Mouse (Mus musculus): ENCODE results near the gene Fktn. TPM values are rescaled to one million over a fixed set of nuclear protein-coding genes. Genes with fewer than 3 reads are reported as not detected.

Gene Fktn
- polyA plus RNA-seq, 1 experiment from 2014 or later = 23.3 TPM

GRCm38 (mm10) chr4:53728121-53728520 lies 14.3 kb downstream of the Fktn start:
- DNase-seq (ENCODE audit: extremely low spot score, low spot score) = no peak
- Histone ChIP-seq H3K9me3 (no peaks in the 10 kb centered on the region), H3K4me3 (no peak overlapping the region), H3K27me3 (ENCODE audit: poor library complexity, severe bottlenecking) (no peaks in the 10 kb centered on the region), H3K27ac (no peak overlapping the region), H3K36me3 (replicated peaks) (peaks cover 75% of the 10 kb centered on the region), H3K4me1 (no peaks in the 10 kb centered on the region)
- WGBS = 92% methylated on average over 1 of the region's 1 CpGs

- H3K36me3 ChIP-seq (replicated peaks) = peaks cover 69% of the 10 kb centered on the region
- H3K4me3 ChIP-seq = no peak overlapping the region
- no peak overlapping the region for H3K27ac ChIP-seq
- 44% methylated on average over 6 of the region's 6 CpGs for WGBS
- no peaks in the 10 kb centered on the region for H3K9me3 ChIP-seq
- no peaks in the 10 kb centered on the region for H3K27me3 ChIP-seq (ENCODE audit: poor library complexity, severe bottlenecking)
- no peak for DNase-seq (ENCODE audit: extremely low spot score, low spot score)
- no peaks in the 10 kb centered on the region for H3K4me1 ChIP-seq
Measured at GRCm38 (mm10) chr4:53738956-53739616, 25.3 kb downstream of the Fktn start.

- H3K9me3 ChIP-seq = no peaks in the 10 kb centered on the region
- H3K27ac ChIP-seq = no peak overlapping the region
- no peak for DNase-seq (ENCODE audit: extremely low spot score, low spot score)
- H3K27me3 ChIP-seq (ENCODE audit: poor library complexity, severe bottlenecking) = no peaks in the 10 kb centered on the region
- peaks cover 46% of the 10 kb centered on the region for H3K36me3 ChIP-seq (replicated peaks)
- H3K4me1 ChIP-seq = no peaks in the 10 kb centered on the region; the same call in 1 of the 2 replicates
- H3K4me3 ChIP-seq = no peak overlapping the region
Measured at GRCm38 (mm10) chr4:53749831-53750230, 36.0 kb downstream of the Fktn start.

GRCm38 (mm10) chr4:53750391-53751120 lies 36.8 kb downstream of the Fktn start:
- no peak for DNase-seq (ENCODE audit: extremely low spot score, low spot score)
- no peaks in the 10 kb centered on the region for H3K27me3 ChIP-seq (ENCODE audit: poor library complexity, severe bottlenecking)
- WGBS = 87% methylated on average over 16 of the region's 16 CpGs

GRCm38 (mm10) chr4:53757030-53757429 lies 43.2 kb downstream of the Fktn start:
- Histone ChIP-seq H3K36me3 (replicated peaks) (peaks cover 35% of the 10 kb centered on the region), H3K9me3 (no peaks in the 10 kb centered on the region), H3K27me3 (ENCODE audit: poor library complexity, severe bottlenecking) (no peaks in the 10 kb centered on the region), H3K4me3 (no peak overlapping the region), H3K4me1 (peaks cover 2% of the 10 kb centered on the region; the same call in 1 of the 2 replicates), H3K27ac (no peak overlapping the region)
- no peak for DNase-seq (ENCODE audit: extremely low spot score, low spot score)

More at GRCm38 (mm10) chr4:53750391-53751120, 36.8 kb downstream of the Fktn start:
- Histone ChIP-seq H3K27ac (no peak overlapping the region), H3K9me3 (no peaks in the 10 kb centered on the region), H3K4me3 (no peak overlapping the region), H3K4me1 (no peaks in the 10 kb centered on the region; the same call in 1 of the 2 replicates), H3K36me3 (replicated peaks) (peaks cover 52% of the 10 kb centered on the region)

- Histone ChIP-seq H3K4me3 (no peak overlapping the region), H3K27me3 (ENCODE audit: poor library complexity, severe bottlenecking) (no peaks in the 10 kb centered on the region), H3K27ac (no peak overlapping the region), H3K36me3 (replicated peaks) (peaks cover 50% of the 10 kb centered on the region), H3K9me3 (no peaks in the 10 kb centered on the region), H3K4me1 (peaks cover 2% of the 10 kb centered on the region; the same call in 1 of the 2 replicates)
- 94% methylated on average over 4 of the region's 4 CpGs for WGBS
- no peak for DNase-seq (ENCODE audit: extremely low spot score, low spot score)
Measured at GRCm38 (mm10) chr4:53758764-53759163, 45.0 kb downstream of the Fktn start.

- no peak for DNase-seq (ENCODE audit: extremely low spot score, low spot score)
- 96% methylated on average over 3 of the region's 3 CpGs for WGBS
- no peak overlapping the region for H3K27ac ChIP-seq
- no peak overlapping the region for H3K4me3 ChIP-seq
- peaks cover 2% of the 10 kb centered on the region; the same call in 1 of the 2 replicates for H3K4me1 ChIP-seq
- no peaks in the 10 kb centered on the region for H3K9me3 ChIP-seq
- H3K36me3 ChIP-seq (replicated peaks) = peaks cover 54% of the 10 kb centered on the region
- H3K27me3 ChIP-seq (ENCODE audit: poor library complexity, severe bottlenecking) = no peaks in the 10 kb centered on the region
Measured at GRCm38 (mm10) chr4:53759678-53760077, 45.9 kb downstream of the Fktn start.

- Histone ChIP-seq H3K27me3 (ENCODE audit: poor library complexity, severe bottlenecking) (no peaks in the 10 kb centered on the region), H3K4me3 (no peak overlapping the region), H3K4me1 (peaks cover 2% of the 10 kb centered on the region; the same call in 1 of the 2 replicates), H3K9me3 (no peaks in the 10 kb centered on the region), H3K27ac (no peak overlapping the region), H3K36me3 (replicated peaks) (peaks cover 48% of the 10 kb centered on the region)
- no peak for DNase-seq (ENCODE audit: extremely low spot score, low spot score)
- WGBS = 51% methylated on average over 3 of the region's 3 CpGs
Measured at GRCm38 (mm10) chr4:53762501-53762900, 48.7 kb downstream of the Fktn start.

GRCm38 (mm10) chr4:53770958-53771735 lies 57.3 kb downstream of the Fktn start:
- DNase-seq (ENCODE audit: extremely low spot score, low spot score) = no peak
- no peak overlapping the region for H3K4me3 ChIP-seq
- peaks cover 6% of the 10 kb centered on the region for H3K36me3 ChIP-seq (replicated peaks)
- 11% methylated on average over 6 of the region's 6 CpGs for WGBS
- H3K27ac ChIP-seq = no peak overlapping the region; the same call in 1 of the 2 replicates
- H3K4me1 ChIP-seq = peaks cover 26% of the 10 kb centered on the region
- no peaks in the 10 kb centered on the region for H3K9me3 ChIP-seq
- peaks cover 68% of the 10 kb centered on the region for H3K27me3 ChIP-seq (ENCODE audit: poor library complexity, severe bottlenecking)

GRCm38 (mm10) chr4:53772004-53772403 lies 58.2 kb downstream of the Fktn start:
- Histone ChIP-seq H3K27ac (no peak overlapping the region), H3K36me3 (replicated peaks) (peaks cover 4% of the 10 kb centered on the region), H3K4me3 (no peak overlapping the region), H3K27me3 (ENCODE audit: poor library complexity, severe bottlenecking) (peaks cover 77% of the 10 kb centered on the region), H3K9me3 (no peaks in the 10 kb centered on the region), H3K4me1 (peaks cover 29% of the 10 kb centered on the region)
- 56% methylated on average over 5 of the region's 5 CpGs for WGBS
- DNase-seq (ENCODE audit: extremely low spot score, low spot score) = no peak

GRCm38 (mm10) chr4:53773911-53774310 lies 60.1 kb downstream of the Fktn start:
- H3K36me3 ChIP-seq (replicated peaks) = no peaks in the 10 kb centered on the region
- WGBS = 47% methylated on average over 6 of the region's 6 CpGs
- peaks cover 91% of the 10 kb centered on the region for H3K27me3 ChIP-seq (ENCODE audit: poor library complexity, severe bottlenecking)
- peaks cover 34% of the 10 kb centered on the region for H3K4me1 ChIP-seq
- H3K4me3 ChIP-seq = no peak overlapping the region
- no peaks in the 10 kb centered on the region for H3K9me3 ChIP-seq
- no peak overlapping the region for H3K27ac ChIP-seq
- no peak for DNase-seq (ENCODE audit: extremely low spot score, low spot score)

GRCm38 (mm10) chr4:53781396-53781795 lies 67.6 kb downstream of the Fktn start:
- Histone ChIP-seq H3K9me3 (no peaks in the 10 kb centered on the region), H3K27me3 (ENCODE audit: poor library complexity, severe bottlenecking) (peaks cover 84% of the 10 kb centered on the region), H3K27ac (no peak overlapping the region), H3K4me1 (peaks cover 52% of the 10 kb centered on the region), H3K4me3 (no peak overlapping the region), H3K36me3 (replicated peaks) (peaks cover 3% of the 10 kb centered on the region)
- no peak for DNase-seq (ENCODE audit: extremely low spot score, low spot score)
- WGBS = 33% methylated on average over 4 of the region's 4 CpGs

All from forebrain, embryonic 10.5 days (tissue).